Mouse (Mus musculus) intestine, embryonic 14.5 days (tissue): ENCODE results near the gene Klc3. TPM values are rescaled to one million over a fixed set of nuclear protein-coding genes. Genes with fewer than 3 reads are reported as not detected.

ENCODE experiments used
- ATAC-seq: fragments of 200-750 bp; cut with Nextera tagmentation; replicated peaks from 2 replicates; pipeline ENCODE4 v1.8.0; 2017; ENCODE audit warnings: low read depth, moderate number of reproducible peaks, moderate TSS enrichment, moderate library complexity; ENCODE audit not compliant: low FRiP score, low TSS enrichment
- DNase-seq: peaks from one replicate; pipeline ENCODE4 v3.0.0-alpha.2; 2018; ENCODE audit warnings: low spot score
- H3K27ac ChIP-seq: fragments of 300-500 bp; sonication (generic); 2 replicates; pipeline ENCODE4 v1.5.1; 2014; ENCODE audit warnings: low read depth, mild to moderate bottlenecking, control low read depth
- H3K27me3 ChIP-seq: fragments of 300-500 bp; sonication (generic); replicated peaks from 2 replicates; pipeline ENCODE4 v1.6.1; 2014; ENCODE audit warnings: low read length, control low read depth; ENCODE audit not compliant: control insufficient read depth, insufficient read depth
- H3K36me3 ChIP-seq: fragments of 300-500 bp; sonication (generic); 2 replicates; pipeline ENCODE4 v1.6.1; 2014; ENCODE audit warnings: low read length, control low read depth; ENCODE audit not compliant: control insufficient read depth, insufficient read depth
- H3K4me1 ChIP-seq: fragments of 300-500 bp; sonication (generic); replicated peaks from 2 replicates; pipeline ENCODE4 v1.6.1; 2014; ENCODE audit warnings: low read length, control low read depth, mixed read lengths; ENCODE audit not compliant: control insufficient read depth, insufficient read depth
- H3K4me2 ChIP-seq: fragments of 300-500 bp; sonication (generic); 2 replicates; pipeline ENCODE4 v1.6.1; 2014; ENCODE audit warnings: low read length
- H3K4me3 ChIP-seq: fragments of 300-500 bp; sonication (generic); 2 replicates; pipeline ENCODE4 v1.5.1; 2014; ENCODE audit warnings: low read depth, low read length, control low read depth, mixed read lengths
- H3K9ac ChIP-seq: fragments of 300-500 bp; sonication (generic); 2 replicates; pipeline ENCODE4 v1.6.1; 2014; ENCODE audit warnings: mild to moderate bottlenecking, low read length
- H3K9me3 ChIP-seq: fragments of 300-500 bp; sonication (generic); 2 replicates; pipeline ENCODE4 v1.6.1; 2016; ENCODE audit warnings: low read length, control low read depth; ENCODE audit not compliant: control insufficient read depth
- WGBS: fragments of 180-500 bp; shearing (Covaris S2); extraction: QIAGEN DNeasy Blood & Tissue Kit; methylation state at CpG from one replicate; pipeline ENCODE4 v1.1.7; 2014; 5-methylcytosine and 5-hydroxymethylcytosine counted together
- polyA plus RNA-seq: library from polyadenylated mRNA; unstranded; fragments of >200 nt; fragmentation: Nextera tagmentation; extraction: Ambion mirVana; gene quantifications from 2 replicates; pipeline ENCODE4 v1.2.1, GENCODE M21; 2014

The Klc3 gene
- polyA plus RNA-seq, 1 experiment from 2014 or later: 3.4 TPM

DNA sequence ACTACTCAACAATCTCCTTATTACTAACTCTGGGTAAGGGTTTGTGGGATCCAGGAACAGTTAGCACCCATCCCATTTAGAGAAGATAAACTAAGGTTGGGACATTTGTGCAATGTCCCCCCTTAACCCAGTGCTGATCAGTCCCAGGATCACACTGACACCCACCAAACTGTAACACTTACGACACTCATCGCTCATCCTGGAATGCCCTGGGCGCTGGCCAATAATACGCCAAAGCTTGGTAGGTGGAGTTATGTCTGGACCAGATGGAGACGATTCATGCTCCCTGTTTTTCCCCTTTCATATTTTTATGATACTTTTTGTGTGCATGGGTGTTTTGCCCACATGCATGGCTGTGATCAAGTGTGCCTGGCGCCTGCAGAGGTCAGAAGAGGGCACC is 26.5 kb upstream of the Klc3 start:
- Histone ChIP-seq H3K36me3 (peaks cover 100% of the 10 kb centered on the region), H3K4me1 (no peaks in the 10 kb centered on the region)

DNA sequence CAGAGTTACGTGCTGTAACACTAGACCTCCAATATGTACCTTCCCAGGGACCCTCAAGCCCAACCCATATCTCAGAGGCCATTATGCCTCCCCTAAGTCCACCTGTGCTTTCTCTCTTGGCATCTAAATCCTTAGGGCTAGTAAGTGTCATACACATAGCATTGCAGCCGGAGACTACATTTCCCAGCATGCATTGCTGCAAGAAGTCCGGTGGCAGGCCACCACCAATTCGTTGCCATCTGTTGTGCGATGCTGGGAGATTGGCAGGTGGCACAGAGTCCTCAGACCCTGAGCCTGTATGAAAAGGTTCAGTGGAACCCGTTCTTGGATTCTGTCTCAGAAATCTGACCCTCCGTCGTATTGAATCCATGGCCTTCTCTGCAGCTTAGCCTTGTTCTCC is 25.8 kb upstream of the Klc3 start:
- 82% methylated on average over 8 of the region's 8 CpGs for WGBS
- Histone ChIP-seq H3K36me3 (peaks cover 100% of the 10 kb centered on the region), H3K9me3 (no peaks in the 10 kb centered on the region), H3K9ac (no peak overlapping the region), H3K4me1 (no peaks in the 10 kb centered on the region), H3K4me3 (no peak overlapping the region), H3K27me3 (no peaks in the 10 kb centered on the region), H3K27ac (no peak overlapping the region), H3K4me2 (no peak overlapping the region)
- DNase-seq: no peak
- no peak for ATAC-seq

More for the DNA sequence above, 26.5 kb upstream of the Klc3 start:
- H3K4me3 ChIP-seq: no peak overlapping the region
- 87% methylated on average over 6 of the region's 6 CpGs for WGBS
- H3K9ac ChIP-seq: no peak overlapping the region
- DNase-seq (no peak), ATAC-seq (no peak)
- no peak overlapping the region for H3K4me2 ChIP-seq
- no peak overlapping the region for H3K27ac ChIP-seq
- no peaks in the 10 kb centered on the region for H3K9me3 ChIP-seq
- no peaks in the 10 kb centered on the region for H3K27me3 ChIP-seq

DNA sequence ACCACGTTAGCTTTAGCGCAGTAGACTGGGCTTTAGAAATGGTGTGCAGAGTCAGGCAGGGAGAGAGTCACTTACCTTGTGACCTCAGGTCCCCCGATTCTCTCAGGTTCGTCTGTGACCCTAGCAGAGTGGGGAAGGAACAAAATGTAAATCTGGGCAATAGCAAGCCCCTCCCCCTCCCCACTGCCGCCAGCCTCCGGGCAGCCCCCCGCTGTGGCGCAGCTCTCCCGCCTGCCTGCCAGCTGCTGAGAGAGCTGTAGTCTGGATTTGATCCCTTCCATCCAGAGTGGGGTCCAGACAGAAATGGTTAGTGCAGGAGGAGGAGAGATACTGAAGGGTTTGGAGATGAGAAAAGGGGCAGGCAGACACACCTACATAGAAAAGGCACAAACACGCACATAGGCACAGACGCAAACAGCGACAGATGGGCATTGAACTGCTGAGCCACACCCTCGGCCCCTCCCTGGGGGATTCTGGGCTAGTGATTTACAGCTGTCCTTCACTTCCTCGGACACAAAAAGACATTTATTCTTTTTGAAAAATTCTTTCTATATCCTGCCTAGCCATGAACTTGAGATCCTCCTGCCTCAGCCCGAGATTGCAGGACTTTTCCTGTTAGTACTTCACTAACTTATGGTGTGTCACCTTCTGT is 24.2 kb upstream of the Klc3 start:
- H3K36me3 ChIP-seq: peaks cover 86% of the 10 kb centered on the region
- ATAC-seq (no peak), DNase-seq (no peak)
- no peak overlapping the region for H3K27ac ChIP-seq
- H3K27me3 ChIP-seq: no peaks in the 10 kb centered on the region
- H3K9ac ChIP-seq: no peak overlapping the region
- H3K4me1 ChIP-seq: no peaks in the 10 kb centered on the region
- H3K4me3 ChIP-seq: no peak overlapping the region
- no peaks in the 10 kb centered on the region for H3K9me3 ChIP-seq
- WGBS: 77% methylated on average over 15 of the region's 15 CpGs
- no peak overlapping the region for H3K4me2 ChIP-seq

DNA sequence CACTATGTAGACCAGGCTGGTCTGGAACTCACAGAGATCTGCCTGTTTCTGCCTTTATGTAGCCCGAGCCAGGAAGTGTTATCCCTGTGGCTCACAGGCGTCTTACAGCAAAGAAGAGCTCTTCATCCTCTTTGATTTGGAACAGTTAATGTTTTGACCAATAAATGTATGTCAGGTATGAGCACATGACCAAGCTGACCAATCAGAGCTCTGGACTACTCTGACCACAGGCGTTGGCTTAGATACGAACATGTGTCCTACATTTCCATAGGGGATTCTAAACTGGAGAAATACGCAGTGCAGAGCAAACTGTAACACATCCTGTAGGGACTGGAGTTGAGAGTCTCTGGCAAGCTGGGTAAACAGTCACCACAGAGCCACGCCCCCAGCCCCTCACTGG is 23.0 kb upstream of the Klc3 start:
- Histone ChIP-seq H3K4me3 (no peak overlapping the region), H3K9ac (no peak overlapping the region), H3K27me3 (peaks cover 4% of the 10 kb centered on the region; the same call in 1 of the 2 replicates), H3K4me2 (no peak overlapping the region), H3K4me1 (no peaks in the 10 kb centered on the region), H3K9me3 (no peaks in the 10 kb centered on the region), H3K27ac (no peak overlapping the region), H3K36me3 (peaks cover 74% of the 10 kb centered on the region)
- no peak for DNase-seq
- no peak for ATAC-seq
- 92% methylated on average over 6 of the region's 6 CpGs for WGBS

DNA sequence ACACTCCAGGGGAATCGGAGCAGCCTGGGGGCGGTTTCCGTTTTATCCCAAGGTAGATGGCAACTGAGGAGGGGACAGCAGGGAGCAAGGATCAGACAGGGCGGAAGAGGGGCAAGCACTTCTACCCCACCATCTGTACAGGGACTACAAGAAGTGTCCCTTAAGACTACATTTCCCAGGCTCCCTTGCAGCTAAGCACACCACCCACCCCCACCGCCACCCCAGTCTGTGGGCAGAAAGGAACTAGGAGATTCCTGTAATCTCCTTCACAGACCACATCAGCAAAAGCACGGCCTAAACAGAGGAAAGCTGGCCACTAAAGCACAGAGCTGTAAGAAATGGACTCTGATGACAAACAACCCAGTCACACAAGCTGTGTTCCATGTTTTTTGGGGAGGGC is 22.4 kb upstream of the Klc3 start:
- WGBS: 81% methylated on average over 6 of the region's 6 CpGs
- H3K27me3 ChIP-seq: peaks cover 9% of the 10 kb centered on the region
- no peak overlapping the region for H3K4me2 ChIP-seq
- H3K9ac ChIP-seq: no peak overlapping the region
- no peak for DNase-seq
- H3K4me3 ChIP-seq: no peak overlapping the region
- H3K27ac ChIP-seq: no peak overlapping the region
- H3K9me3 ChIP-seq: no peaks in the 10 kb centered on the region
- ATAC-seq: no peak
- peaks cover 68% of the 10 kb centered on the region for H3K36me3 ChIP-seq
- no peaks in the 10 kb centered on the region for H3K4me1 ChIP-seq

DNA sequence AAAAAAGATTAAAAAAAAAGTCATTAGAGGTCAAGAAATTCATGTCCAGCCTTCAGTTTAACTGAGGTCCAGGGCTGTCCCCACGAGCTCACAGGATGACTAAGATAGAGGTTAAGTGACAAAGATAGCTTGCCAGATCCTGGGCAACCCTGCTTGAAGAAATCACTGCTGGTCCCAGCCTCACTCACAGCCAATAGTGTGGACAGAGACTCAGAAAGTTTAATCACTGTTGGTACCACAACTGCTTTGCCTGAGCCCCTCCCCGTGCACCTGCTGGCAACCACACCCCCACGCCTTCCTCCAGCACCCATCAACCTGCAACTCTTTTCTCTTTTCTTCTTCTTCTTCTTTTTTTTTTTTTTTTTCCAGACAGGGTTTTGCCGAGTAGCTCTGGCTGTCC is 20.1 kb upstream of the Klc3 start:
- Histone ChIP-seq H3K27me3 (peaks cover 31% of the 10 kb centered on the region), H3K36me3 (peaks cover 45% of the 10 kb centered on the region), H3K4me1 (no peaks in the 10 kb centered on the region; the same call in 1 of the 2 replicates), H3K4me3 (no peak overlapping the region), H3K27ac (no peak overlapping the region), H3K9me3 (no peaks in the 10 kb centered on the region), H3K4me2 (no peak overlapping the region), H3K9ac (no peak overlapping the region)
- DNase-seq (no peak), ATAC-seq (no peak)
- 64% methylated on average over 4 of the region's 4 CpGs for WGBS

GRCm38 (mm10) chr7:19423083-19423482 is 19.2 kb upstream of the Klc3 start:
- H3K9me3 ChIP-seq: no peaks in the 10 kb centered on the region
- 90% methylated on average over 3 of the region's 3 CpGs for WGBS
- no peak for DNase-seq

GRCm38 (mm10) chr7:19420821-19421636 is 17.1 kb upstream of the Klc3 start:
- H3K27ac ChIP-seq: no peak overlapping the region
- H3K27me3 ChIP-seq: peaks cover 40% of the 10 kb centered on the region
- DNase-seq (peak; percentile 83), ATAC-seq (peak; percentile 92)
- H3K4me2 ChIP-seq: peak overlapping the region; percentile 44
- H3K4me3 ChIP-seq: peak overlapping the region; percentile 29
- H3K4me1 ChIP-seq: no peaks in the 10 kb centered on the region; the same call in 1 of the 2 replicates
- whole genome bisulfite sequencing: 11% methylated on average over 43 of the region's 43 CpGs
- H3K36me3 ChIP-seq: peaks cover 15% of the 10 kb centered on the region
- no peaks in the 10 kb centered on the region for H3K9me3 ChIP-seq
- no peak overlapping the region for H3K9ac ChIP-seq

More at GRCm38 (mm10) chr7:19423083-19423482, 19.2 kb upstream of the Klc3 start:
- Histone ChIP-seq H3K27ac (no peak overlapping the region), H3K27me3 (peaks cover 40% of the 10 kb centered on the region), H3K4me3 (no peak overlapping the region), H3K36me3 (peaks cover 35% of the 10 kb centered on the region), H3K4me2 (no peak overlapping the region), H3K4me1 (no peaks in the 10 kb centered on the region; the same call in 1 of the 2 replicates), H3K9ac (no peak overlapping the region)
- no peak for ATAC-seq
